Mouse (Mus musculus) G1E (cell line): ENCODE data around the gene Ftcd.

Source experiments
- CTCF ChIP-seq: IDR thresholded peaks from 2 replicates; pipeline ENCODE4 v1.5.1; 2012; ENCODE audit warnings: low read depth, low read length, inconsistent platforms, mixed read lengths
- GATA1 ChIP-seq: IDR thresholded peaks from 2 replicates; pipeline ENCODE4 v1.6.1; 2012; ENCODE audit warnings: borderline replicate concordance, low read length, inconsistent platforms, mixed read lengths
- GATA2 ChIP-seq: IDR thresholded peaks from 2 replicates; pipeline ENCODE4 v1.6.1; 2012; ENCODE audit warnings: low read depth, low read length, inconsistent platforms, borderline replicate concordance
- POLR2AphosphoS5 ChIP-seq: IDR thresholded peaks from 2 replicates; pipeline ENCODE4 v1.6.1; 2012; ENCODE audit warnings: low read depth, low read length, inconsistent platforms; ENCODE audit not compliant: insufficient replicate concordance
- TAL1 ChIP-seq: conservative IDR thresholded peaks from 2 replicates; pipeline ENCODE4 v1.6.1; 2012; ENCODE audit warnings: low read depth, low read length, inconsistent platforms, mixed read lengths

- TF ChIP-seq CTCF (no peak), GATA1 (no peak), POLR2AphosphoS5 (no peak), TAL1 (no peak), GATA2 (no peak)
Observed at GRCm38 (mm10) chr10:76572151-76572550, 3.3 kb upstream of the Ftcd start.
